Mouse (Mus musculus) liver, embryonic 11.5 days (tissue): ENCODE measurements around the gene Rhoa. TPM values are rescaled to one million over a fixed set of nuclear protein-coding genes. Genes with fewer than 3 reads are reported as not detected.

Source experiments
- ATAC-seq: fragments of 200-750 bp; cut with Nextera tagmentation; replicated peaks from 2 replicates; pipeline ENCODE4 v1.8.0; 2017; ENCODE audit warnings: moderate number of reproducible peaks, mild to moderate bottlenecking, moderate TSS enrichment, moderate library complexity; ENCODE audit not compliant: low FRiP score
- DNase-seq: peaks from one replicate; pipeline ENCODE4 v3.0.0-alpha.2; 2017; ENCODE audit warnings: low spot score
- H3K27ac ChIP-seq: fragments of 300-500 bp; sonication (generic); 2 replicates; pipeline ENCODE4 v1.5.1; 2014; ENCODE audit warnings: mild to moderate bottlenecking, low read depth, low read length, control low read depth
- H3K27me3 ChIP-seq: fragments of 300-500 bp; sonication (generic); replicated peaks from 2 replicates; pipeline ENCODE4 v1.6.1; 2014; ENCODE audit warnings: low read length, mixed read lengths; ENCODE audit not compliant: control insufficient read depth, insufficient read depth
- H3K36me3 ChIP-seq: fragments of 300-500 bp; sonication (generic); 2 replicates; pipeline ENCODE4 v1.6.1; 2014; ENCODE audit warnings: mild to moderate bottlenecking, low read length, moderate library complexity, mixed read lengths; ENCODE audit not compliant: control insufficient read depth, insufficient read depth
- H3K4me1 ChIP-seq: fragments of 300-500 bp; sonication (generic); replicated peaks from 2 replicates; pipeline ENCODE4 v1.6.1; 2014; ENCODE audit warnings: low read length, mixed read lengths; ENCODE audit not compliant: control insufficient read depth, insufficient read depth
- H3K4me2 ChIP-seq: fragments of 300-500 bp; sonication (generic); 2 replicates; pipeline ENCODE4 v1.6.1; 2014; ENCODE audit warnings: mild to moderate bottlenecking, control low read depth, moderate library complexity
- H3K4me3 ChIP-seq: fragments of 300-500 bp; sonication (generic); 2 replicates; pipeline ENCODE4 v1.5.1; 2014; ENCODE audit warnings: low read depth, low read length, control low read depth
- H3K9ac ChIP-seq: fragments of 300-500 bp; sonication (generic); 2 replicates; pipeline ENCODE4 v1.6.1; 2014; ENCODE audit warnings: low read depth, low read length, control low read depth
- H3K9me3 ChIP-seq: fragments of 300-500 bp; sonication (generic); 2 replicates; pipeline ENCODE4 v1.6.1; 2016; ENCODE audit warnings: low read length, inconsistent platforms, mixed read lengths; ENCODE audit not compliant: control insufficient read depth
- WGBS: fragments of 180-500 bp; shearing (Covaris S2); extraction: QIAGEN DNeasy Blood & Tissue Kit; methylation state at CpG from one replicate; pipeline ENCODE4 v1.1.7; 2014; 5-methylcytosine and 5-hydroxymethylcytosine counted together
- polyA plus RNA-seq: library from polyadenylated mRNA; unstranded; fragments of >200 nt; fragmentation: Nextera tagmentation; extraction: Ambion mirVana; gene quantifications from 2 replicates; pipeline ENCODE4 v1.2.1, GENCODE M21; 2014

The Rhoa gene
- polyA plus RNA-seq, 1 experiment from 2014 or later = 264 TPM

GRCm38 (mm10) chr9:108296453-108297355 is 9.2 kb upstream of the Rhoa start, which contains the start of gene Amt:
Gene Amt (plus strand): TSS chr9:108296853.
- peak within 1 kb of the TSS; percentile 70 for H3K27ac ChIP-seq
- peak within 1 kb of the TSS; percentile 35 for H3K4me3 ChIP-seq
- H3K27me3 ChIP-seq = no peaks in the 10 kb centered on the region
- peak within 1 kb of the TSS; percentile 57 for H3K4me2 ChIP-seq
- H3K4me1 ChIP-seq = no peaks in the 10 kb centered on the region
- no peaks in the 10 kb centered on the region for H3K9me3 ChIP-seq
- 0 out of 2 replicates have a peak, but pooled peaks cover 3% of the 10 kb centered on the region for H3K36me3 ChIP-seq
- peak; percentile 62 for ATAC-seq
- DNase-seq = peak; percentile 50
- peak within 1 kb of the TSS; percentile 8; the same call in 1 of the 2 replicates for H3K9ac ChIP-seq
- WGBS = 46% methylated on average over 18 of the region's 18 CpGs

DNA sequence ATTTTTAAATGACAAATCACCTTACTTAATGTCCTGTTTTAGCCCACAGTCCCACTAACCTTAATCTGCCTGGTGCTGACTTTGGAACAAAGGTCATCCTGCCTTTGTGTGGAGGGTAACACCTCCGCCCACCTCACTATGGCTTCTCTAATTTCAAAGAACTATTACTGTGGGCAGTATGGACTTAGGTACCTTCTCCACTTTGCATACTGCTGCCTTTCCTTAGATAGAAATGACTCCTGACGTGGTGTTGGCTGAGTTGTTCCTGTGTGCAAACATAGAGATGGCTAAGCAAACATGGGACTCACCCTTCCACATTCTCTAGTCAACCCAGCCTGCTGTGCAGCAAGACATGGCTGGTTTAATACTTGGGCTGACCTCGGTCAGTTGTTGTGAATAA is 4.1 kb upstream of the Rhoa start:
- Histone ChIP-seq H3K4me3 (no peak overlapping the region), H3K4me1 (peaks cover 12% of the 10 kb centered on the region), H3K27me3 (no peaks in the 10 kb centered on the region), H3K36me3 (peaks cover 4% of the 10 kb centered on the region; the same call in 1 of the 2 replicates), H3K9me3 (no peaks in the 10 kb centered on the region), H3K9ac (no peak overlapping the region), H3K4me2 (no peak overlapping the region), H3K27ac (no peak overlapping the region)
- 76% methylated on average over 3 of the region's 3 CpGs for WGBS
- no peak for DNase-seq
- no peak for ATAC-seq

- Histone ChIP-seq H3K36me3 (peaks cover 4% of the 10 kb centered on the region; the same call in 1 of the 2 replicates), H3K9me3 (no peaks in the 10 kb centered on the region), H3K27ac (no peak overlapping the region), H3K4me3 (peak overlapping the region; percentile 83), H3K9ac (peak overlapping the region; percentile 91; the same call in 1 of the 2 replicates), H3K4me2 (peak overlapping the region; percentile 86), H3K27me3 (no peaks in the 10 kb centered on the region), H3K4me1 (peaks cover 15% of the 10 kb centered on the region)
- DNase-seq (no peak), ATAC-seq (no peak)
- 51% methylated on average over 4 of the region's 4 CpGs for WGBS
These were observed 1.2 kb upstream of the Rhoa start for GRCm38 (mm10) chr9:108304716-108305115.

- Histone ChIP-seq H3K4me3 (peak overlapping the region; percentile 83), H3K4me1 (peaks cover 15% of the 10 kb centered on the region), H3K27me3 (no peaks in the 10 kb centered on the region), H3K36me3 (peaks cover 4% of the 10 kb centered on the region; the same call in 1 of the 2 replicates), H3K9me3 (no peaks in the 10 kb centered on the region), H3K27ac (peak overlapping the region; percentile 100), H3K4me2 (peak overlapping the region; percentile 86), H3K9ac (peak overlapping the region; percentile 91)
- DNase-seq (no peak), ATAC-seq (no peak)
- WGBS = 0% methylated on average over 1 of the region's 1 CpGs
These were observed 759 bp upstream of the Rhoa start for GRCm38 (mm10) chr9:108305170-108305569.

DNA sequence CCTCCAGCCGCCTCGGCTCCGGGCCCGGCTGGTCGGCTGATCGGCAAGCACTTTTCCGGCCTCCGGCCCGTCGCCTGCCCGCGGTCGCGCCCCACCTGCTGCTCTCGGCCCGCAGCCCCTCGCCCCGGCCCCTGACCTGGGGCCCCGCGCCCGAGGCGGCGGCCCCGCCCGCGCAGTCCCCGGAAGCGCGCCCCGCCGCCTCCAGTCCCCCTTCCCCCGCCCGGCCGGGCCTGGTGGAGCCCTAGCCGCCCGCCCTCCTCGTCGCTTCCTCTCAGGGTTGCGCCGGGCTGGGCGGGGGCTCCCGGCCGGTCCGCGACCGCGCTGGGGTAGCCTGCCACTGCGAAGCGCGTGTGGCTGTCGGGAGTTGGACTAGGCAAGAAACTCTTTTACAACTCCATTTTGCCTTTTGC is 647 bp downstream of the Rhoa start:
- H3K4me2 ChIP-seq = peak overlapping the region; percentile 86
- H3K27ac ChIP-seq = peak overlapping the region; percentile 100
- peaks cover 15% of the 10 kb centered on the region for H3K4me1 ChIP-seq
- no peaks in the 10 kb centered on the region for H3K9me3 ChIP-seq
- ATAC-seq (peak; percentile 80), DNase-seq (peak; percentile 87)
- H3K4me3 ChIP-seq = peak overlapping the region; percentile 83
- H3K27me3 ChIP-seq = no peaks in the 10 kb centered on the region
- H3K36me3 ChIP-seq = peaks cover 4% of the 10 kb centered on the region; the same call in 1 of the 2 replicates
- peak overlapping the region; percentile 95 for H3K9ac ChIP-seq
- WGBS = 1% methylated on average over 32 of the region's 51 CpGs

DNA sequence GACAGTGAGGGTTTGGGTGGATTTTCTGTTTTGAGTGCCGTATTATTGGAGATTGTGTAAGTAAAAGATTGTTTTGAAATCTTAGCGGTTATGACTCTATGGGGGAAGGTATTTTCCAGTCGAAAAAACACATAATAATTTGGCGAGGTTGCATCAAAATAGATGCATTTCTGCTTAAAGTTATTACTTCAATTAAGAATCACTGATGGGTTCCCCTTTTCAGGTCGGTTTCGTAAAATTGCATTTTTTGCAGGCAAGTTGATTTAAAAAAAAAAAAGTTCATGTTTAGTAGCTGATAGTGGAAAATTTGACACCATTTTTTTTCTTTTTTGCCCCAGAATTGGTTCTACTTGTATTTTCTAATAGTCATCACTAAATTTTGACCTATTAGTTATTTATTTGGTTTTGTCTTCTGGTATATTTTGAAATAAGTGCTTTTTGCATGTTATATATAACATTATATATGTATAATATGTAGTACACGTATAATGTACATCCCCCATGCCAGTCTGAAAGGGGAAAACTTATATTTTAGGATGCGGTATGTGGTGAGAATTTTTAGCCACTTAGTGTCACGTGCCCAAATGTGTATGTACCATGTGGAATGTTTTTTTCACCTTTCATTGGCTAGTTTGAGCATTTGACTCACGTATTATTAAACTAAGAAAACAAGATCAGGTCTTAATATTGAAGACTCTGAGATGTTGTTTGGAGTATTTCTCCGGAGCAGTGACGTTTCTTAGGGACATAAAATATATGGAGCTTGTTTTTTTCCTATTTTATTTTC is 1.3 kb downstream of the Rhoa start:
- Histone ChIP-seq H3K4me3 (peak overlapping the region; percentile 83), H3K4me2 (peak overlapping the region; percentile 86), H3K9me3 (no peaks in the 10 kb centered on the region), H3K4me1 (peaks cover 15% of the 10 kb centered on the region), H3K27me3 (no peaks in the 10 kb centered on the region), H3K27ac (peak overlapping the region; percentile 100), H3K9ac (peak overlapping the region; percentile 95), H3K36me3 (peaks cover 4% of the 10 kb centered on the region; the same call in 1 of the 2 replicates)
- 13% methylated on average over 12 of the region's 12 CpGs for WGBS
- ATAC-seq = no peak
- DNase-seq = no peak

- Histone ChIP-seq H3K27me3 (no peaks in the 10 kb centered on the region), H3K9me3 (no peaks in the 10 kb centered on the region), H3K27ac (0 out of 2 replicates have a peak overlapping the region, but pooled peaks have one; percentile 28), H3K4me1 (peaks cover 15% of the 10 kb centered on the region), H3K4me3 (peak overlapping the region; percentile 83), H3K4me2 (peak overlapping the region; percentile 86), H3K36me3 (peaks cover under 1% of the 10 kb centered on the region; the same call in 1 of the 2 replicates), H3K9ac (peak overlapping the region; percentile 64; the same call in 1 of the 2 replicates)
- no peak for ATAC-seq
- 52% methylated on average over 2 of the region's 2 CpGs for WGBS
- no peak for DNase-seq
These were observed 2.2 kb downstream of the Rhoa start for GRCm38 (mm10) chr9:108308141-108308540.

GRCm38 (mm10) chr9:108317572-108317971 is 11.6 kb downstream of the Rhoa start:
- H3K9me3 ChIP-seq = no peaks in the 10 kb centered on the region
- H3K4me1 ChIP-seq = no peaks in the 10 kb centered on the region
- H3K27ac ChIP-seq = no peak overlapping the region
- no peak overlapping the region for H3K4me2 ChIP-seq
- H3K4me3 ChIP-seq = no peak overlapping the region
- 85% methylated on average over 3 of the region's 3 CpGs for WGBS
- no peak for ATAC-seq
- H3K9ac ChIP-seq = no peak overlapping the region
- peaks cover 11% of the 10 kb centered on the region; the same call in 1 of the 2 replicates for H3K36me3 ChIP-seq
- no peak for DNase-seq
- H3K27me3 ChIP-seq = no peaks in the 10 kb centered on the region
